Mouse (Mus musculus) midbrain, embryonic 10.5 days (tissue): ENCODE measurements around the gene 1700001P01Rik. TPM values are rescaled to one million over a fixed set of nuclear protein-coding genes. Genes with fewer than 3 reads are reported as not detected.
"Not testable (repeated sequence)": the region's sequence is repeated elsewhere in the genome, so short reads cannot be mapped to it uniquely, and the experiment has no call there.

ENCODE experiments used
- DNase-seq: peaks from one replicate; pipeline ENCODE4 v3.0.0-alpha.2; 2017; ENCODE audit warnings: low spot score
- H3K27ac ChIP-seq: fragments of 300-500 bp; sonication (generic); replicated peaks from 2 replicates; pipeline ENCODE4 v1.5.1; 2016; ENCODE audit warnings: mild to moderate bottlenecking
- H3K27me3 ChIP-seq: fragments of 300-500 bp; sonication (generic); 2 replicates; pipeline ENCODE4 v1.6.1; 2016; ENCODE audit warnings: low read depth, mild to moderate bottlenecking; ENCODE audit not compliant: poor library complexity, severe bottlenecking
- H3K36me3 ChIP-seq: fragments of 300-500 bp; sonication (generic); 2 replicates; pipeline ENCODE4 v1.6.1; 2016; ENCODE audit warnings: mild to moderate bottlenecking, moderate library complexity
- H3K4me1 ChIP-seq: fragments of 300-500 bp; sonication (generic); 2 replicates; pipeline ENCODE4 v1.6.1; 2016
- H3K4me3 ChIP-seq: fragments of 300-500 bp; sonication (generic); 2 replicates; pipeline ENCODE4 v1.5.1; 2016; ENCODE audit warnings: mild to moderate bottlenecking, moderate library complexity
- H3K9me3 ChIP-seq: fragments of 300-500 bp; sonication (generic); replicated peaks from 2 replicates; pipeline ENCODE4 v1.6.1; 2016; ENCODE audit warnings: mild to moderate bottlenecking
- WGBS: fragments of 180-500 bp; shearing (Covaris S2); methylation state at CpG from one replicate; pipeline ENCODE4 v1.1.7; 2016; 5-methylcytosine and 5-hydroxymethylcytosine counted together
- polyA plus RNA-seq: library from polyadenylated mRNA; unstranded; fragments of >200 nt; fragmentation: Nextera tagmentation; extraction: Ambion mirVana; gene quantifications from 2 replicates; pipeline ENCODE4 v1.2.1, GENCODE M21; 2016

The 1700001P01Rik gene
- polyA plus RNA-seq, 1 experiment from 2014 or later, result 0.20 TPM

DNA sequence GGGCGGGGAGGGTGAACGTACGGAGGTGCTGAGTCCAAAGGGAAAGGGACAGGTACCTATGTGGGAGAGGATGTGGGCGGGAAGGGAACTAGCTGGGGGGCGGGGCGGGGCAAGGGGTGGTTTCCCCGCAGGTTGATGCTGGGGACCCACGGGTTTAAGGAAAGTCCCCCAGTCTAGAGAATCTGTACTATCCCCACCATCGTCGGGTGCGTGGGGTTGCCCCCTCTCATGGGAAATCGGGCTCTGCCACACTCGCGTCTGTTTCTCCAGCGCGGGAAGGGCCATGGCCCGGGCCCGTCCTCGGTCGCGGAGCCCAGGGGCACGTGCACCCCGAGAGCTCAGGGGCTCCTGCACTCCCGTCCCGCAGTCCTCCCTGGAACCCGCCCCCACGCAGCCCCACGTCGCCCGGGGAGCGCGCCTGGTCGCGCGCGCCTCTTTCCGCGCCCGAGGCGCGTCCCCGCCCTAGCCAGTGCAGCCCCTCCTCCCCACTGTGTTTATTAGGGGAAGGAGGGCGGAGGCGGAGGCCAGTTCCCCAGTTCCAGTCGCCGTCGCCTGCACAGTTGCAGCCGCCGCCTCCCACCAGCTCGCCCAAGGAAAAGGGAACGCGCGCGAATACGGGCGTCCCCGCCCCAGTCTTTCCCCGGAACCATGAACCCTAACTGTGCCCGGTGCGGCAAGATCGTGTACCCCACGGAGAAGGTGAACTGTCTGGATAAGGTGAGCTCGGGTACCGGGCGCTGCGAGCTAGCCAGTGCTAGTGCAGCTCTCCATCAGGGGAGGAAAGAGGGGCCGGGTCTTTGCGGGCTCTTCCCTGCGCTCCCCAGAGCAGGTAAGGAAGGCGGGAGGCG is 23.7 kb upstream of the 1700001P01Rik start:
- peak overlapping the region; percentile 93 for H3K27ac ChIP-seq
- H3K4me1 ChIP-seq, result peaks cover 46% of the 10 kb centered on the region
- no peaks in the 10 kb centered on the region for H3K9me3 ChIP-seq
- peak overlapping the region; percentile 95 for H3K4me3 ChIP-seq
- H3K36me3 ChIP-seq, result 0 out of 2 replicates have a peak, but pooled peaks cover 4% of the 10 kb centered on the region
- DNase-seq, result peak; percentile 85
- under 1% methylated on average over 70 of the region's 71 CpGs for WGBS
- 0 out of 2 replicates have a peak, but pooled peaks cover 6% of the 10 kb centered on the region for H3K27me3 ChIP-seq

GRCm38 (mm10) chr11:97798782-97799145 is 23.0 kb upstream of the 1700001P01Rik start, which contains the start of gene Lasp1:
Gene Lasp1, plus strand, starts transcription at chr11:97799000.
- Histone ChIP-seq H3K36me3 (0 out of 2 replicates have a peak, but pooled peaks cover 2% of the 10 kb centered on the region), H3K27ac (peak within 1 kb of the TSS; percentile 93), H3K4me3 (peak within 1 kb of the TSS; percentile 95), H3K27me3 (0 out of 2 replicates have a peak, but pooled peaks cover 6% of the 10 kb centered on the region), H3K9me3 (no peaks in the 10 kb centered on the region), H3K4me1 (peaks cover 40% of the 10 kb centered on the region)
- DNase-seq, result peak; percentile 91
- WGBS, result 1% methylated on average over 11 of the region's 11 CpGs

- H3K4me3 ChIP-seq, result peak overlapping the region; percentile 95
- WGBS, result 39% methylated on average over 8 of the region's 8 CpGs
- H3K4me1 ChIP-seq, result peaks cover 38% of the 10 kb centered on the region
- H3K27ac ChIP-seq, result no peak overlapping the region
- H3K36me3 ChIP-seq, result no peaks in the 10 kb centered on the region
- DNase-seq, result no peak
- no peaks in the 10 kb centered on the region for H3K9me3 ChIP-seq
- 0 out of 2 replicates have a peak, but pooled peaks cover 6% of the 10 kb centered on the region for H3K27me3 ChIP-seq
Observed at GRCm38 (mm10) chr11:97798083-97798435, 22.3 kb upstream of the 1700001P01Rik start.

GRCm38 (mm10) chr11:97797369-97798082 is 21.8 kb upstream of the 1700001P01Rik start:
- DNase-seq, result no peak
- peak overlapping the region; percentile 95; the same call in 1 of the 2 replicates for H3K4me3 ChIP-seq
- peaks cover 34% of the 10 kb centered on the region for H3K4me1 ChIP-seq
- H3K36me3 ChIP-seq, result no peaks in the 10 kb centered on the region
- no peaks in the 10 kb centered on the region for H3K9me3 ChIP-seq
- 64% methylated on average over 15 of the region's 15 CpGs for WGBS
- H3K27me3 ChIP-seq, result 0 out of 2 replicates have a peak, but pooled peaks cover 6% of the 10 kb centered on the region
- H3K27ac ChIP-seq, result no peak overlapping the region

GRCm38 (mm10) chr11:97796910-97797309 is 21.2 kb upstream of the 1700001P01Rik start:
- 5% methylated on average over 6 of the region's 6 CpGs for WGBS
- peak; percentile 57 for DNase-seq
- H3K27ac ChIP-seq, result no peak overlapping the region
- H3K9me3 ChIP-seq, result no peaks in the 10 kb centered on the region
- H3K4me3 ChIP-seq, result no peak overlapping the region
- H3K27me3 ChIP-seq, result 0 out of 2 replicates have a peak, but pooled peaks cover 6% of the 10 kb centered on the region
- H3K4me1 ChIP-seq, result peaks cover 28% of the 10 kb centered on the region
- no peaks in the 10 kb centered on the region for H3K36me3 ChIP-seq

DNA sequence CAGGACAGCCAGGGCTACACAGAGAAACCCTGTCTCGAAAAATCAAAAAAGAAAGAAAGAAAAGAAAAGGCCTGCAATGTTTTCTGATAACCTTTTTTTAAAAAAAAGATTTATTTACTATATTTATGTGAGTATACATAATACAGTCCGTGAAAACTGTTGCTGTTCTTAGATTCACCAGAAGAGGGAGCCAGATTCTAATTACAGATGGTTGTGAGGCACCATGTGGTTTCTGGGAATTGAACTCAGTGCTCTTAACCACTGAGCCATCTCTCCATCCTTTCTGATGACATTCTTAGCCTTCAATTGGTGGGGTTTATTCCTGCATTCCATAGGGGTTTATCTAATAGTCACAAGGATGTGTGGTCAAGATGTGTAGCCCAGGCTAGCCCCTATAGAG is 17.4 kb upstream of the 1700001P01Rik start:
- Histone ChIP-seq H3K4me3 (no peak overlapping the region), H3K27me3 (0 out of 2 replicates have a peak, but pooled peaks cover 4% of the 10 kb centered on the region), H3K4me1 (peaks cover 5% of the 10 kb centered on the region), H3K9me3 (no peaks in the 10 kb centered on the region), H3K36me3 (no peaks in the 10 kb centered on the region), H3K27ac (no peak overlapping the region)
- no peak for DNase-seq
- WGBS, result 5% methylated on average over 2 of the region's 2 CpGs

GRCm38 (mm10) chr11:97790778-97791438 is 15.2 kb upstream of the 1700001P01Rik start:
- not testable (repeated sequence) for H3K9me3 ChIP-seq, H3K27ac ChIP-seq, H3K4me3 ChIP-seq, H3K4me1 ChIP-seq, H3K27me3 ChIP-seq, H3K36me3 ChIP-seq, DNase-seq
- WGBS, result 81% methylated on average over 2 of the region's 2 CpGs

- no peak overlapping the region for H3K27ac ChIP-seq
- no peaks in the 10 kb centered on the region for H3K9me3 ChIP-seq
- DNase-seq, result no peak
- H3K36me3 ChIP-seq, result no peaks in the 10 kb centered on the region
- no peaks in the 10 kb centered on the region for H3K4me1 ChIP-seq
- H3K4me3 ChIP-seq, result no peak overlapping the region
- 92% methylated on average over 5 of the region's 5 CpGs for WGBS
- H3K27me3 ChIP-seq, result no peaks in the 10 kb centered on the region
Observed at GRCm38 (mm10) chr11:97789727-97790126, 14.0 kb upstream of the 1700001P01Rik start.

DNA sequence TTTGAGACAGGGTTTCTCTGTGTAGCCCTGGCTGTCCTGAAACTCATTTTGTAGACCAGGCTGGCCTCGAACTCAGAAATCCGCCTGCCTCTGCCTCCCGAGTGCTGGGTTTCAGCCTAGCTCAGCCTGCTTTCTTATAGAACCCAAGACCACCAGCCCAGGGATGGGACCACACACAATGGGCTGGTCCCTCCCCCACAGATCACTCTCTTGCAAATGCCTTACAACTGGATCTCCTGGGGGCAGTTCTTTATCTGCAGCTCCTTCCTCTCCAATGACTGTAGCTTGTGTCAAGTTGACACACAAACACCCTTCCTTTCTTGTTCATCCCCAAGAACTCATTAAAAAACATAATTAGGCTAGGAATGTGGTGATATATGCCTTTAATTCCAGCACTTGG is 12.2 kb upstream of the 1700001P01Rik start:
- Histone ChIP-seq H3K4me1 (peaks cover 5% of the 10 kb centered on the region), H3K9me3 (no peaks in the 10 kb centered on the region), H3K27ac (no peak overlapping the region), H3K4me3 (no peak overlapping the region), H3K36me3 (no peaks in the 10 kb centered on the region), H3K27me3 (no peaks in the 10 kb centered on the region)
- WGBS, result 84% methylated on average over 3 of the region's 3 CpGs
- no peak for DNase-seq

DNA sequence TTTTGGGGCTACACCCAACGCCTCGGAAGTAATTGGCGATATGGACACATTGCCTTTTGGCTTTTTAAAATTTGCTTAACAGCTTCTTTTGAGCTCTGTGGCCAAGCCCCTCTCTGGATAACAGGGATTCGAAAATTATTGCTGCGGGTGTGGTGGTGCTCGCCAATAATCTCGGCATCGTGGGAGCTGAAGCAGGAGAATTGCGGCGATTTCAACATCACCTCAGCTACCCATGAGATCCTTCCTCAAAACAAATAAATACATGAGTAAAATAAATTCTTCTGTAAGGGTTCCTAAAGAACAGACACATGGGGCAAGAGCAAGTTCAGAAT is 6.8 kb upstream of the 1700001P01Rik start:
- Histone ChIP-seq H3K36me3 (peaks cover 39% of the 10 kb centered on the region), H3K27ac (peak overlapping the region; percentile 99)

GRCm38 (mm10) chr11:97781832-97782563 is 6.3 kb upstream of the 1700001P01Rik start, which contains the start of gene Rpl23:
Gene Rpl23, minus strand, starts transcription at chr11:97782437.
- H3K27ac ChIP-seq, result peak within 1 kb of the TSS; percentile 99
- peak; percentile 98 for DNase-seq
- peaks cover 45% of the 10 kb centered on the region for H3K36me3 ChIP-seq
- no peaks in the 10 kb centered on the region for H3K9me3 ChIP-seq
- H3K4me3 ChIP-seq, result peak within 1 kb of the TSS; percentile 99
- WGBS, result under 1% methylated on average over 67 of the region's 67 CpGs
- no peaks in the 10 kb centered on the region for H3K27me3 ChIP-seq
- peaks cover 25% of the 10 kb centered on the region for H3K4me1 ChIP-seq

More for the DNA sequence above, 6.8 kb upstream of the 1700001P01Rik start:
- Histone ChIP-seq H3K9me3 (no peaks in the 10 kb centered on the region), H3K27me3 (no peaks in the 10 kb centered on the region), H3K4me1 (peaks cover 25% of the 10 kb centered on the region), H3K4me3 (peak overlapping the region; percentile 99)
- DNase-seq, result no peak
- 1% methylated on average over 10 of the region's 10 CpGs for WGBS

GRCm38 (mm10) chr11:97781478-97781831 is 5.7 kb upstream of the 1700001P01Rik start:
- H3K27me3 ChIP-seq, result no peaks in the 10 kb centered on the region
- DNase-seq, result peak; percentile 21
- peak overlapping the region; percentile 99 for H3K27ac ChIP-seq
- peaks cover 28% of the 10 kb centered on the region for H3K4me1 ChIP-seq
- peaks cover 50% of the 10 kb centered on the region for H3K36me3 ChIP-seq
- peak overlapping the region; percentile 99 for H3K4me3 ChIP-seq
- 2% methylated on average over 11 of the region's 11 CpGs for WGBS
- no peaks in the 10 kb centered on the region for H3K9me3 ChIP-seq
